Mouse (Mus musculus): ENCODE results near the gene Tmem150c. TPM values are rescaled to one million over a fixed set of nuclear protein-coding genes. Genes with fewer than 3 reads are reported as not detected.

The Tmem150c gene
- 10 to 100 TPM; 69.3 to 71.7 TPM for total RNA-seq (2021)
- long read RNA-seq, experiment 1, partial matches to known transcripts = 3 of 25 reads
- long read RNA-seq, experiment 1, other reads (novel, unspliced or antisense) = 18 of 25 reads
- long read RNA-seq, experiment 2, partial matches to known transcripts = 3 of 33 reads
- long read RNA-seq, experiment 2, other reads (novel, unspliced or antisense) = 29 of 33 reads

DNA sequence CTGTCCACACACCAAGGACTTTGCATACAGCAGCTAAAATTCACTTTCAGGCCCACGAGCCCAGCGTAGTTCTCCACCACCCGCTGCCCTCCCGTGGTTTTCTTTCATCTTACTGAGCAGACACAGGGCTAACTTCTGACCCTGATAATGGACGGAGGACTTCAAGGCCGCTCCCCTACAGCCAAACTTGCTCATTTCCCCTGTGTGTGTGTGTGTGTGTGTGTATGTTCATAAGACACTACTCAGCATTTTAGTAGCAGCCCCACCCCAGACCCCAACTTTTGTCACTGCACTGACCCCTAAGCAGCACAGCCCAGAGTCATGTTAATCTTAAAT is at the start of gene Tmem150c:
Gene Tmem150c, minus strand, starts transcription at position 171 of the 336 bp plus-strand sequence.
- DNase-seq (ENCODE audit: low spot score in 2 of 2) = no peak

DNA sequence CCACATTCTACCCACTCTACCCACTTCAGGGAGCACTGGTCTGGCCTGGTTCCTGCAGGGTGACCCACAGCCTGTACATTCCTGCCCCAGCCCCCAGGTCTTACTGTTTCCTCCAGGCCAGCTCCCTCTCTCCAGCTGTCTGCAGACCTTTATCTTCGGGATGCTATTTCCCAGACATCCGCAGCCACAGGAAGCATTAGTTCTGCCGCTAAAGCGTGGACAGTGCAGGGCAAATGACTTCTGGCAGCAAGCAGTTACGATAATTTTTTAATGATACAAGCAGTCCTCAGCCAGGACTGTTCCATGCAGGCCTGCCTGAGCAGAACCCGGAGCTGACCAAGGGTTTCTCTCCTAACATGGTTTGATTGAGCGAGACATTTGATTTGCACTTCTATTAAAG is 49.5 kb upstream of the Tmem150c start:
- no peak for DNase-seq (ENCODE audit: low spot score in 2 of 2)

DNA sequence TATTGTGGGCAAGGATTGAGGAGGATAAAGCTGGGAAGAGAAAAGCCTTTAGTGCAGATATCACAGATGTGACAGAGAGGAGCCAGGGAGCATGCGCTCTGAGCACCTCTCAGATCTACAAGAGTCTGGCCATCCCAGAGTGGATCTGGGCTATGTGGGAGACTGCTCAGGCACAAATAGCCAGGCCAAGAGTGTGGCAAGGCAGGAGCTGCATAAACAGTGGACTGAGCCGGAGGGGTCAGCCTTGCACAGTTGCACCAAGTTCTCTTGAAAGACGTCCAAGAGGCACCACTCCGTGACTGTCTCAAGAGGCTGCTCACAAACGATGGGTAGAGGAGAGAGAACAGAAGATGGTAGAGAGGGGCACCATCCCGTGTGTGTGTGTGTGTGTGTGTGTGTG is 47.1 kb upstream of the Tmem150c start:
- no peak for DNase-seq (ENCODE audit: low spot score in 2 of 2)

DNA sequence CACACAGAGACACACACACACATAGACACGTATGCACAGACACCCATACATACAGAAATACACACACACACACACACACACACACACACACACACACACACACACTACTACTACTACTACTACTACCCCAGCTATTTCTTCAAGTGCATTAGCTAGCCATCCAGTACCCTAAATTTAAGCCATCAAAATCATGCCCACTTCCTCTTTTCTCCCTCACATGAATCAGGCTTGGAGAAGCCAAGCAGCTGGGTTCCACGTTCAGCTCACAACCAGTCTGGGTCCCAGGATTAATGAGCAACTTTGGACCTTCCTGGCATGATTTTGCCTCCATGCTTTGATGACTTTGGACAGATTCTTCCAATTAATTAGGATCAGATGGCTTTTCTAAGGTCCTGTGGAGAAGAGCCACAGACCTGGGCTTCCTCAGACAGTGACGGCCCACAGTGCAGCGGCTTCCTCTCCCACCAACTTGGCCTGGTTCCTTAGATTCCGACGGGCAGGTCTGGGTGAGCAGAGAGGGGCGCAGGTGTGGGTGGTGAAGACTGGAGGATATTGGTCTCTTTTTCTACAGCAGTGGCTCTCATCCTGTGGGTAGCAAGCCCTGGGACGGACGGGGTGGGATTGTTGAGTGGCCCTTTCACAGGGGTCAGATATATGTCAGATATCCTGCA is 46.0 kb upstream of the Tmem150c start:
- DNase-seq (ENCODE audit: low spot score in 2 of 2) = no peak

DNA sequence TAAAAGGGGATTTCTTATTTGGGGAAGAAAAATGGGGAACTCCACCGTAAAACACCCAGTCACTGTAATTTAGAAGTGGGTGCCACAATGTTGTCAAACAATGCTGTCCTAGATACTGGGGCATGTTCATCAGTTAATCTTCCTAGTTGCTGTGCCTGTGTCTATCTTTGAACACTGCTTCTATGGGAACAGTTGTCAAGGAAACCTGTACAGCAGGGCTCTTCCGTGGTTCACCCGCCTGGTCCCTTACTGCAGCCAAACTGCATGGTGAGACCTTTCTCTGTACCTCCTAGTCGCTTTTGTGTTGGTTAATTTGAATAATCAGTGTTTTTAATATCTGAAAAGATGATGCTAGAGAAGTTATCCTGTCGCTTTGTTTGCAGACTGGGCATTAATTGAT is 41.2 kb upstream of the Tmem150c start:
- peak in 1 of 2 experiments; percentile 75 for DNase-seq (ENCODE audit: low spot score in 2 of 2)

DNA sequence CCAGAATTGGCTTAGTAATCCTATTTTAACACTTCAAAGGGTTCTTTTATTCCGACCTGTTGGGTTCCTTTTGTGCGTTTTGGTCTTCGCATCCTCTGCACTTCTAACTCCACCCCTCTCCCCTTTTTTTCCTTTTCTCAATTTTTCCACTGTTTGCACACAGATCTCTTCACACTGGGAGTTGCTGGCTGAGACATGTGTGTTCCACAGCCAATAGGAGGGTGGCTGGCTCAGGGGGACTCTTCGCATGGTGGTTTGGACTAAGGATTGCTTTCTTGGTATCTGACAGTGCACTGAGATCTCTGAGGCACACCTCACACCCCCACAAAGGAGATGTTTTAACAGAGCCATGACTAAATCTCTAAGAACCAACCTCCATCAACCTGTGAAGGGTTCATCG is 40.7 kb upstream of the Tmem150c start:
- DNase-seq (ENCODE audit: low spot score in 2 of 2) = no peak

DNA sequence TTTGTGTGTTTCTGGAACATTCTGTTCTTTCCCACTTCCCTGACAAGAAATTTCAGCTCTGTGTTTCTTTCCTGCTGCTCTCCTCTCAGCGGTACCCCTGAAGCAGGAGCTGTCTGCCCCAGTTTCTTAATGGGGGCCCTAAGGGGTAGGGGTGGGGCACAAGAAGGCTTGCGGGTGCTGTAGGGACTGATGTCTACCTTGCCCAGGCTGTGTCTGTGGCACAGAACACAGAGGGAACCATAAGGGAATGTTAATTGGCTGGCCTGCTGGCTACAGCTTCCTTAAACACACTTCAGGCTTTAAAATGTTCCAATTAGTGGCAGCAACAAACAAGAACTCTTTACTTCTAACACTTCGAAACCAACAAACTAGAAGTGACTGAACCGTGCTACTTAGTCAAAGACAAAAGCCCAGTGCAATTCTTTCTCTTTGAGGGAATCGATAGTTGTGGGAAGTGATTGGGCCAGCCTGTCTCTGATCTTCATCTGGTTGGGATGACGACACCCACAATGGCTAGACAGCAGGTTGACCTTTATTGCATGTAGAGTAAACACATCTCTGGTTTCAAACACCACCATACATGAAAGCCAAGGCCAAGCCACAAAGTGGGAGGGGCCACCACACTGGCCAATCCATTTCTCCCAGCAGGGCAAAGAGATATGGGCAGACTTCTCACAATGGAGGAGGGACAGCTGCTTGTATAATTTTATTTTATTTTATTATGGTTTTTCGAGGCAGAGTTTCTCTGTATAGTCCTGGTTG is 39.7 kb upstream of the Tmem150c start:
- no peak for DNase-seq (ENCODE audit: low spot score in 2 of 2)

DNA sequence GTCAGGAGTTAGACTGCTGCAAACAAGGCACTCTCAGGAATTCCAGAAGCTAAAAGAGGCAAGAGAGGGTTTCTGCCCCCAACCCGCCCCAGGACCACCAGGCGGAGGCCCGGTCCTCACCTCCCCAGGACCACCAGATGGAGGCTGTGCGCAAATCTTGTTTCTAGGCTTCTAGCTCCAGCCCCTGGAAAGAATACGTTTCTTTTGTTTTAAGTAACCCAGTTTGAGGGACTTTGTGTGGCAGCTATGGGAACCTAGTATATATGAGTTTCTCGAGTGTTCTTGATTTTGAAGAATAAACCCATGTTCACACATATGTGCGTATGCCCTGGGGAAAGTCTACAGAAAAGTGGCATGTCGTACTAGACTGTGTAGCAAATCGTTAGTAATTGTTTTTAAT is 37.9 kb upstream of the Tmem150c start:
- DNase-seq (ENCODE audit: low spot score in 2 of 2) = no peak

DNA sequence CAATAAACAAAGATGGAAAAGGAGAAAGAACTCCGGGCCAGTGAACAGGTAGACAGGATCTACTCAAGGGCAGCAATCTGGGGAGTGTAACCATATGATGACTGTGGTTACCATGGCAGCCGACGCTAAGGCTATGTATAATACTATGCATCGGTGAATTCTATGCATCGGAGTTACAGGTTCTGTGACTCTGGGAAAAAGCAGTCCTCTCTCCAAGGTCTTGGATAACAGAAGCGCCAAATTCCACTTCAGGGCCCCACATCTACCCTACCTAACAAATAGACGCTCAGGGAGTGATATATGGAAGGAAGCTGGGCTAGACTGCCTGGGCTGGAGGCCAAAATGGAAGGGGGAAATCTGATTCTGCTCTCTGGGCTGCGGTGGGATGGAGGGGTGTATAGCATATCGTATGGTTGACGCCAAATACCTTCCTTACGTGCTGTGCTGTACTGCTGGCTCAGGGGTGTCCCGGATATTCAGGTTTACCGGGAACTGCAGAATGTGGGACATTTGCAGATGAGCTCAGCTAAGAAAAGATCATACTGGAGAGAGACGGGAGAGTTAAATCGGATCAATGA is 37.3 kb upstream of the Tmem150c start:
- no peak for DNase-seq (ENCODE audit: low spot score in 2 of 2)

DNA sequence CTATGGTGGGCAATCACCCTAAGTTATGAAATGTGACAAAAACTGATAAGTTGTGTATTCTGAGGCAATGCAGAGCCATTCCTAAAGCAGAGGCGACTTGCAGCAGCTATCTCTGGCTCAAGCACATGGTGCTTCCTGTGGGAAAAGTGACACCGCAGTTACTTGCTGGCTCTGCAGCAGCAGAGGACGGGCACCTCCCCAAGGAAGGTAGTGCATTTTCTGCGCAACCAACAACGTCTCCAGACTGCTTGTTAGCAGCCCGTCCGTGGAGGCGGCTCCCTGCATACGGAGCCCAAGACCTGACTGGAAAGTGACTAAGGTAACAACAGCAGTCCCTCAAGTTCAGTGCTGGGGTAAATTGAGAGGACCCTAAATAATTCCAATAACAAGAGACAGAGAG is 36.8 kb upstream of the Tmem150c start:
- no peak for DNase-seq (ENCODE audit: low spot score in 2 of 2)

DNA sequence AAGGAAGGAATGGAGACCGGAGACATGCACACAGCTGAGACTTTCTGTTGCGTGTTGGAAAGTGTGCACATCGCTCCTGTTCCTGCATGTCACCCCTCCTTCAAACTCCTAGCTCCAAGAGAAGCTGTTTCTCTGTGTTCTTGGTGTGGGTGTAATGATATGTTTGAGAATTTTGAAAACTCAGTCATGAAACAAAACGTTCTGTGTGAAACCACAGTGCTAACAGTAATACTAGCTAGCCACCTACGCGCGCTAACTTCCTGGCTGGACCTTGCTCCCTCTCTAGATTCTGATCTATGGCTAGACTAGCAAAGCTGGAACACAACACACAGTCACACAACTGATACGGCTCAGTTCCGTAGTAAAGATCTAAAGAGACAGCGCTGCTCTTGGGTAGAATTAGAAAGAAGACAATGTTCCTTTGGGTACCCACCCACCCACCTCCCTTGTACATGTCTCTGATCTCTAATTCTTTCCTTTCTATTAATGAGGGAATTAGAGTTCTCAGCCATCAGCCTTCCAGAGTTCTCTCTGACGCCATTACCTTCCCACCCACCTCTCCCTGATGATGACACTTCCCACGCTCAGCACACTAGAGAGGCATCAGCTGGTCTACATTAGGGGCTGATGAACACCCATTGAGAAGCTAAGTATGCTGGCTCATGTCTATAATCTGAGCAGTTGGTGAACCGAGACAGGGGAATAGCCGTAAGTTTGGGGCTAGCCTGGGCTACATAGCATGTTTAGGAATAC is 32.0 kb upstream of the Tmem150c start:
- no peak for DNase-seq (ENCODE audit: low spot score in 2 of 2)

DNA sequence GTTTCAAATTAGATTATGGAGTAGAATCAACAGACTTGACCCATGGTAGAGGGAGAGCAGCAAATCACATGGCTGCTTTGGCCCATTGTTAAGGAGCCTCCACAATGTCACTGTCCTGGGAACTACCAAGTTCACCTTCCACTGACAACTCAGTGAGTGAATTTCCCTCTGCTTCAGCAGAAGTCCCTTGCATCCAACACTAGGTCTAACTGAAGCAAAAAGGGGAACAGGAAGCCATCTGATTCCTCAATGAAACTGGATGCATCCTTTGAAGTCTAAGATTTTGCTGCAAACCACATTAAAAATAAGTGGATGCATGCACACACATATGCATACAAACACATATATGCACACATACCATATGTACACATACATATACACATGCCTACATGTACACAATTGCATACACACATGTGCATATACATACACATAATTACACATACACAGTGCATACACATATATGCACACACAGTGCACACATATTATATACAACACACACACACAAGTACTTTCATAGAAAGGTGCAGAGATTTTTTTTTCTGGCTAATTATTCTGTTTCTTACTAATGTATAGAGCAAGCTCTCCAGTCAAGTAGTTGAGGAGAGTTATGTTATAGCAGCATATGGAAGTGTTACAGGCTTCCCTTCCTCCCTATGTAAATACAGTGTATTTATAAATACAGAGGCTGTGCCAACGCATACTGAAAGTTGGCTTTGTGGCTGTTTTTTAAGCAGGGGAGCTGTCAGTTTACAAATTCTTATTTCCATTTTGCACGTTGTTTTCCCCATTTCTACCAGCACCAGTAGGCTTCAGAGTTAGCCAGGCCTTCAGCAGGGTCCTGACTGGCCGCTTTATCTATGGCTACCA is 27.7 kb upstream of the Tmem150c start:
- no peak for DNase-seq (ENCODE audit: low spot score in 2 of 2)

DNA sequence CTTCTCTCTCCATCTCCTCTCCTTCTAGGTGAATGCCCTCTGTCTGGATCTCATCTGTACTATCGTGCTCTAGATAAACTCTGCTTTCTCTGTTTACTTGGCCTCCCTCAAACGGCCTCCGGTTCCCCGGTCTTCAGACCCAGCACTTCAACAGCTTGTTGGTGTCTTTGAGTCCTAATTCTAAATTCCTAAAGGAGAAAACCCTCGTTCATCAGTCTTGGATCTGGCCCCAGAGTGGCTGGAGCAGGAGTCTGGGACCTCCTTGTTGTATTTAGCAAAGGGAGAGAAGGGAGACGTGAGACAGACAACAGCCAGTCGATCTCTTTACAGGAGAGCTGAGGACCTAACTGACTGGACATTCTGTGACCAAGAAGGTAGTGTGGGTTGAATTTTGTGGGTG is 27.0 kb upstream of the Tmem150c start:
- DNase-seq (ENCODE audit: low spot score in 2 of 2) = no peak

DNA sequence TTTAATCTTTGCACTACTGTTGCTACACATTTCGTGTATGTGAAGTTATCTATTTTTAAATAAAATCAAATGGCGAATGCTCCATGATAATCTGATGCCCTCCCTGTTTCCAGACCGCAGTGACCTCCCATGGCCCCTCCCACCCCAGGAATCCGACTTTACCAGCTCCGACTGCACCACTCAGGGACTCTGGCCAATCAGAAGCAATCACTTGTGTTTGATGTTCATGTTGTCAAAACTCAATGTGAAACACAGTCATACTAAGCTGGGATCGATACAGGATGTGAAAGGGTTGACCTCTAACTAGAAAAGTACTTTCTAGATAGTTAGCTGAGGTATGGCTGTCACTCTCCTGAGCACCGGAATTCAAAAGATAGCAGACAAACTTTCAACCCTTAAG is 26.3 kb upstream of the Tmem150c start:
- DNase-seq (ENCODE audit: low spot score in 2 of 2) = no peak

DNA sequence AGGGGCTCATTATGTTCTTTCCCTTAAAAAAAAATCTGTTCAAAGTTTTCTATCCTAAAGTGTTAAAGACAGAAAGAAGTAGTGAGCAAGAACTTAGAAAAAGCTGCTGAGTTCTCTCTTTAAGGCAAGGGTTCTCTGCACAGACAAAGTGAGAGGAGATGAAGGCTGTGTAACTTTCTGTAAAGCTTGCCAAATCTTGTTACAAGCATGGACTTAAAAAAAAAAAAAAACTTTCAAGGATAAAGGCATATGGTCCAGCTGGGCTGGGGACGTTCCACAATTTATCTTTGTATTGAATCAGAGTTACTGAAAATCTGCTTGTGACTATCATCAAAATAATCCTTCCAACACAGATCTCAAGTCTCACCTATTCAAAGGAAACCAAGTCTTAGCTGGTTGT is 21.4 kb upstream of the Tmem150c start:
- no peak for DNase-seq (ENCODE audit: low spot score in 2 of 2)

DNA sequence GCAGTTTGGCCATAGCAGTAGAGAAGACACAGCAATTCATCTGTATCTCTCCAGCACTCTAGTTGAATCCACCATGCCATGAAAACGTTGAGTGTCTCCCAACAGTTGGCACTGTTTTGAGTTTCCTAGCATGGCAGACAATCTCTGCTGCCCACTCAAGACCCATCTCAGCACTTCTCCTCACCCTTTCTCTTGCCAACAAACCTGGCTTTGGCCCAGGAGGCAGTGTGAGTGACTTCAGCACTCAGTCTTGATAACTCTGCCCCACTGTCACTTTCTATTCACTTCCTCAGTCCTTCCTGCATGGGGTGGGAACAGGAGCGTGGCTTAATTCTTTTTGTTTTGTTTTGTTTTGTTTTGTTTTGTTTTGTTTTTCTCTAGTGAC is 19.2 kb upstream of the Tmem150c start:
- DNase-seq (ENCODE audit: low spot score in 2 of 2) = no peak

DNA sequence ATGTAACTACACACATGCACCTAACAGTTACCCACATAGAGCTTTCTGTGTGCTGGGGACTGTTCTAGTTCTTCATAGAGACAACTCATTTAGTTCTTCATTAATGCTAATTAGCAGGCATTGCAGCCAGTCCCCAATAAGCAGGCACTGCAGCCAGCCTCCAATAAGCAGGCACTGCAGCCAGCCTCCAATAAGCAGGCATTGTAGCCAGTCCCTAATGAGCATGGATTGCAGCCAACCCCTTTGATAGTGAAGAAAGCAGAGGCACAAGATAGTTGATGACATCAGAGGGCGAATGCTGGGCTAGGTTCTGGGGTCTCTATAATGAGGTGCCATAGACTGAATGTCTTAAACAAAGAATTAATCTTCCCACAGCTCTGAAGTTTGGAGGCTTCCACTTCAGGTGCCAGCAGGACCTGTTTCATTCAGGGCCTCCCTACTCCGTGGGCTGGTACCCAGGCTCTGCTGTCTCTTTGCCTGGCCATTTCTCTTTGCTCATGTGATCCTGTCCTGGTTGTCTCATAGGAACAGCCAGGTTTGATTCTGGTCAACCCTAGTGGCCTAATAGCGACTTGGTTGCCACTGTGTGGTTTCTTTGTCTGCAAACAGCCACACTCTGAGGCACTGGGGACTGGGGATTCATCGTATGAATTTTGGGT is 18.6 kb upstream of the Tmem150c start:
- peak; percentile 67 to 89 for DNase-seq (ENCODE audit: low spot score in 2 of 2)

DNA sequence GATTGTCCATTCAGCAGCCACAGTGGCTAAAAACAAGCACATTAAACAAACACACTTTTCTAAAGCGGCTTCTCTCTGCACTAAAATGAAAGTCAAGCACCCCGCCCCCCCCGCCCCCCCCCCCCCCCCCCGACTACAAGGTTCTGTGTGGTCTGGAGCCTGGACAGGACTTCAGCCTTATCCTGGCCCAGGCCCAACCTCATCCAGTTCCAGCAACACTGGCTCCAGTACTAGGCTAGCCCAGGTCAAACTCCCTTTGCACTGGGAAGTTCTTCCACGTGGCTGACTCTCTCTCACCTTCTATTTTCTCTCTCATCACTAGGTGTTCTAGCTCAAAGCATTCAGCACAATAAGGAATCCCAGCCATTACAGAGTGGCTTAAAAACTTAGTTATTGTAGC is 17.9 kb upstream of the Tmem150c start:
- DNase-seq (ENCODE audit: low spot score in 2 of 2) = no peak

DNA sequence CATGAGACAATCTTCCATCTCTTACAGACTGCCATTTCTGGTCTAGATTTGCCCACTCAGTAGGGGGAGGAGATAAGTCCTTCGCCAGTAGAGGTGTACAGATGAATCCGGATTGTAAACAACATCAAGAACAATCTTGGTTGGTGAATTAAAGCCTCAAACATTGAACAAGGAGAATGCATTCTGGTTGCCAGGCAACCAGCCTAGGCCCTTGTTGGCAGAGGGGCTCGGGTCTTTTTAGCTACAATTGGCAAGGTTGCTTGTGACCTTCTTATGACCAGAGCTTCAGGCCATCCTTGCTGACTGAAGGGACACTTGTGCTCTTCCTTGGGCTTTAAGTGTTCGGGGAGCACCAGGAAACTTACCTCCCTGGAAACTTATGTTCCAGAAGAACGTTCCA is 16.5 kb upstream of the Tmem150c start:
- DNase-seq (ENCODE audit: low spot score in 2 of 2) = no peak

DNA sequence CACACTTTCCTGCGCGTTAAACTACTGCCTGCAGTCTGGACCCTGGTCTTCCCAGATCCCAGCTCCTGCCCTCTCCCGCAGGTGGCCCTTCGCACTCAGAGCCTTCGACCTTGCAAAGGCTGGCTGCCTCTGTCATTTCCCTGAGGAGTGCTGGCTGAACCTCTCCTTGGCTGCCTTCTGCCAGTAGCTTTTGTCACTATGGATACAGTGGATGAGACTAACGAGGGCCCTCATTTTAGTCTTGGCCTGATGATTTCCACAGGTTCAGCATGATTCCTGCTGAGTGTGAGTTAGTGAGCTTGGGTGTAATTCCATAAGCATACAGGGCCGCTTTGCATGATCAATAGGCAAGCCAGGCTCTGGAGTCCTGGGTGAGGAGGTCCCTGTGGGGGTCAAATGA is 16.0 kb upstream of the Tmem150c start:
- DNase-seq (ENCODE audit: low spot score in 2 of 2) = peak in 1 of 2 experiments; percentile 29

Measured in layer of hippocampus, postnatal 14 days (tissue).